Mouse (Mus musculus): Measurements from ENCODE around the gene Gabrq. TPM values are rescaled to one million over a fixed set of nuclear protein-coding genes. Genes with fewer than 3 reads are reported as not detected.

Gene Gabrq
- 0.05 TPM in 1 of 2 replicates, not detected in the other for polyA plus RNA-seq (2016; fragmentation: Nextera tagmentation; extraction: Ambion mirVana)

DNA sequence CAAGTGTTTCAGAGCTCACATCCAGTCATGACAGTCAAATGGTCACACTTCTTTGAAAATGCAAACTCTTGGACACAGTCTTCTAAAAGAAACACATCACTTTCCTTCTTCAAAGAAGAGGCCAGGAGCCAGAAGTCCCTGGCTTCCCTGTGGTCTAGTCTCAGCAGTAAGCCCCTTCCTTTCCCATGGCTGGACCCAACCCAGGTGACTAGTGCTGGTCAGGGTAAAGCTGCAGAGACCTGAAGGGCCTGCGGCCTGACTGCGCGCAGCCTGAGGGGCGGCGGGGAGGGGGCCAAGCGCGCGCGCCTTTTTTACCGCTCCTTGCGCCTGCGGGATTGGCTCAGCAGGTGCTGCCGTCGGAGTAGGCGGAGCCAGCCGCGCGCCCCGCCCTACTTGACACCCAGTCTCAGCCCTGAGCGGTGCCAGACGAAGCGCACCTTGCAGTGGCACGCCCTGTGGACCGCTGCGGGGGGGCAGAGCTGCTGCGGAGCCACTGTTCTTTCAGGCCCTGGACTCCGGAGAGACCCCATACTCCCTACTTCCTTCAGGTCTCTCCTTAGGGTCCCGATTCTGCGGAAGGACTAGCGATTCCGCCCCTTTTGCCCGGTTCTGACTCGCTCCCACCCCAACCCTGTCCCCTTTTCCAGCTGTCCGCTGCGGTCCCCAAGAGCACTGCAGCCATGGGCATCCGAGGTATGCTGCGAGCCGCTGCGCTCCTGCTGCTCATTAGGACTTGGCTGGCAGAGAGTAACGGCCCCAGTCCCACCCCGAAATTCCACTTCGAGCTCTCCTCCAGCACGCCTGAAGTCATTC is at the start of gene Gabrq:
Gene Gabrq (plus strand): TSS at position 403 of the 813 bp plus-strand sequence.
- peak; percentile 68 for DNase-seq (ENCODE audit: low spot score)
- Histone ChIP-seq H3K4me3 (peak within 1 kb of the TSS; percentile 51), H3K36me3 (no peaks in the 10 kb centered on the region), H3K27me3 (ENCODE audit: insufficient read depth, poor library complexity, severe bottlenecking) (peaks cover 42% of the 10 kb centered on the region), H3K27ac (no peak within 1 kb of the TSS), H3K4me1 (no peaks in the 10 kb centered on the region), H3K9me3 (no peaks in the 10 kb centered on the region)
- WGBS: 21% methylated on average over 43 of the region's 43 CpGs

DNA sequence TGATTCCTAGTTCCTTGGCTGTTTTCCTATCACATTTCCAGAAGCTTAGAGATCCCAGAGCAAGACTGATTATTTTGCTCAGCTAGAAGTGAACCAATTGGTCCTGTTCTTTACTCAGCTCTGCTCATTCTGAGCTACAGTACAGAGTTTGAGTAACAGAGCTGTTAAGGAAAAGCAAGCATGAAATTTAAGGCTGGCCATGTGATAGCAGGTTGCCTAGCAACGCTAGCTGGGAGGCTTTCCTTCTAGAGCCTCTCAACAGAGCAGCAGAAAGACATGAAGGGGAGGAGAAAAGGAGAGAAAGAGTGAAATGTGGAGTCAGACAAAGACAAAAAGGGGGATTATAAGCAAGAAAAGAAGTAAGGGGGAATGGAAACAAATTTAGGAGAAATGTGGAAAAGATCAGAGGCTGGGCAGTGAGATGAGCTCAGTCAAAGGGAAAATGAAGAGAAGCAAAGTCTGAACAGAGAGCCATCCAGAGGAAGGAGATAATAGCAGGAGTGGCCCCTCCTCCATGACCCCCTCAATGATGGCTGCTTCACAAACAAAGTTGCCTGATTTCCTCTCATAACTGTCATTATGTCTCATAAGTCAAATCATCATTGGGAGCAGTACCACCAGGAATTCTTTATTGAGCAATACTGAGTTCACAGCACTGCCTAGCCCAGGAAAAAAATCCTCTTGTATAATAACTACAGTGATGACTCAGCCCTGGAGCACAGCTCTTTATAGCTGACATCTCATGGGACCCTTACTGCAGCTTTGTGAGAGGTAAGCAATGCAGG is 36.0 kb upstream of the Gabrq start:
- Histone ChIP-seq H3K27me3 (ENCODE audit: insufficient read depth, poor library complexity, severe bottlenecking) (no peaks in the 10 kb centered on the region), H3K4me3 (no peak overlapping the region), H3K4me1 (no peaks in the 10 kb centered on the region), H3K27ac (no peak overlapping the region), H3K36me3 (no peaks in the 10 kb centered on the region), H3K9me3 (no peaks in the 10 kb centered on the region)
- WGBS: 50% methylated on average over 1 of the region's 1 CpGs
- no peak for DNase-seq (ENCODE audit: low spot score)

DNA sequence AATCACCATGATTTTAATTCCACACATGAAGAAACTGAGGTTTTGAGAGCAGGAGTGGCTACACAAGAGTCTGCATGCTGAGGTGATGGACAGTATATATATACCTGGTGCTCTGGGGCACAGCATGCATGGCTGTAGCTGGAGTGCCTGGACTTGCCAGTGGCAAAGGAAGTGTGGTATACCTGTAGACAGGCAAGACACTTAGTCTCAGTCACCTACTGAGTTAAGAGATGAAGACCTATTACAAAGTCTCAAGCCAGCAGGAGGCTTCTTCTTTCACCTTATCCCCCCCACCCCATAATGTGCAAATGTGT is 35.5 kb upstream of the Gabrq start:
- DNase-seq (ENCODE audit: low spot score): no peak
- H3K27me3 ChIP-seq (ENCODE audit: insufficient read depth, poor library complexity, severe bottlenecking): no peaks in the 10 kb centered on the region
- no peaks in the 10 kb centered on the region for H3K9me3 ChIP-seq
- no peaks in the 10 kb centered on the region for H3K4me1 ChIP-seq
- no peaks in the 10 kb centered on the region for H3K36me3 ChIP-seq
- H3K27ac ChIP-seq: no peak overlapping the region
- no peak overlapping the region for H3K4me3 ChIP-seq

GRCm38 (mm10) chrX:72819594-72819993 is 5.4 kb upstream of the Gabrq start:
- H3K4me3 ChIP-seq: no peak overlapping the region
- no peaks in the 10 kb centered on the region for H3K36me3 ChIP-seq
- H3K27me3 ChIP-seq (ENCODE audit: insufficient read depth, poor library complexity, severe bottlenecking): peaks cover 8% of the 10 kb centered on the region
- no peaks in the 10 kb centered on the region for H3K9me3 ChIP-seq
- DNase-seq (ENCODE audit: low spot score): peak; percentile 74
- 7% methylated on average over 5 of the region's 5 CpGs for WGBS
- no peaks in the 10 kb centered on the region for H3K4me1 ChIP-seq
- H3K27ac ChIP-seq: no peak overlapping the region

DNA sequence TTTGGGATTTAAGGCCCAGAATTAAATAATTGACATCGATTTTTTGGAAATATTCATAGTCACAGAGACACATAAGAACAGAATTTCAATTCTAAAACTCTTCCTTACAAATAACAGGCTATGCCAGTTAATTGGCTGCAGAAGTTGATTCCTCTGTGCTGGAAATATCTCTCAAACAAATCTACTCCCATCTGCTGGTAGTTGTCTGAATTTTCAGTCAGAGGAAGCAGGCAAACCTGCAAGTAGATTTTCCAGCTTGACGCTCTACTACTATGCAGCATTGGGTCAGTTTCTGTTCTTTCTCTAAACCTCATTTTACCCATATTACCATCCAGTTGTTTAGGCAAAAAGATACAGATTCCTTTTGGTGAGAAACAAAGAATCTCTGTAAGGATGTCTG is 1.7 kb upstream of the Gabrq start:
- no peak for DNase-seq (ENCODE audit: low spot score)
- Histone ChIP-seq H3K4me1 (no peaks in the 10 kb centered on the region), H3K27me3 (ENCODE audit: insufficient read depth, poor library complexity, severe bottlenecking) (peaks cover 36% of the 10 kb centered on the region), H3K9me3 (no peaks in the 10 kb centered on the region), H3K27ac (no peak overlapping the region), H3K36me3 (no peaks in the 10 kb centered on the region), H3K4me3 (no peak overlapping the region)
- 62% methylated on average over 2 of the region's 2 CpGs for WGBS

DNA sequence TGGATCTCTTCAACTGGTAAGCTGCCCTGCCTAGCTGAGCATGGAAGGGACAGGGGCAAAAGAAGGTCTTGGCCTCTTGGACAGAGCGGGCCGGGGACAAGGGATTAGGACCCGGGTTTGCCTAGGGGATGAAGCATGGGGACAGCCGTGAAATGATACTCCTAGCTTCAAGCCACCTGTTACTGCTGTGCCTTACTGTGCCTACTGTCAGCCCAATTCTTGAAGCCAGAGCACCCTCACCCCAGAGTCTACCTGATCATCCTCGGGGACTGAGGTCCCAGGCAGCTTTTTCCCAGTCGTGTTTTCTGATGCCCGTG is 569 bp downstream of the Gabrq start:
- H3K27me3 ChIP-seq (ENCODE audit: insufficient read depth, poor library complexity, severe bottlenecking): peaks cover 42% of the 10 kb centered on the region
- DNase-seq (ENCODE audit: low spot score): no peak
- no peaks in the 10 kb centered on the region for H3K36me3 ChIP-seq
- 44% methylated on average over 7 of the region's 7 CpGs for WGBS
- no peaks in the 10 kb centered on the region for H3K9me3 ChIP-seq
- H3K4me3 ChIP-seq: peak overlapping the region; percentile 51
- H3K4me1 ChIP-seq: no peaks in the 10 kb centered on the region
- no peak overlapping the region for H3K27ac ChIP-seq

Other genes starting within 250 kb of the Gabrq start
- 0.09 and 0.58 TPM in 2 replicates for gene Gabra3, start 168.3 kb upstream of the Gabrq start, polyA plus RNA-seq (2016; fragmentation: Nextera tagmentation; extraction: Ambion mirVana)
- gene Cetn2, start 93.2 kb downstream of the Gabrq start, polyA plus RNA-seq (2016; fragmentation: Nextera tagmentation; extraction: Ambion mirVana): 54.8 and 60.5 TPM in 2 replicates
- 21.4 and 23.0 TPM in 2 replicates for gene Nsdhl, start 93.4 kb downstream of the Gabrq start, polyA plus RNA-seq (2016; fragmentation: Nextera tagmentation; extraction: Ambion mirVana)
- 5.7 and 7.2 TPM in 2 replicates for gene Zfp185, start 162.2 kb downstream of the Gabrq start, polyA plus RNA-seq (2016; fragmentation: Nextera tagmentation; extraction: Ambion mirVana)
- 0.07 and 0.11 TPM in 2 replicates for gene Pnma5, start 211.9 kb downstream of the Gabrq start, polyA plus RNA-seq (2016; fragmentation: Nextera tagmentation; extraction: Ambion mirVana)
- gene Pnma3, start 239.6 kb downstream of the Gabrq start, polyA plus RNA-seq (2016; fragmentation: Nextera tagmentation; extraction: Ambion mirVana): 0.08 TPM in 1 of 2 replicates, not detected in the other